Mouse (Mus musculus) liver, adult (tissue): ENCODE results near the gene Fgg.
A peak's percentile ranks its signal among the peaks of the same experiment; 100 is the strongest.

Source experiments
- GATA4 ChIP-seq: IDR thresholded peaks from 2 replicates; pipeline ENCODE4 v1.6.1; 2014; ENCODE audit warnings: mild to moderate bottlenecking, low read length; ENCODE audit not compliant: insufficient replicate concordance

The Fgg gene

GRCm38 (mm10) chr3:83016236-83016635 is 8.7 kb downstream of the Fgg start:
- TF ChIP-seq GATA4 = no peak

DNA sequence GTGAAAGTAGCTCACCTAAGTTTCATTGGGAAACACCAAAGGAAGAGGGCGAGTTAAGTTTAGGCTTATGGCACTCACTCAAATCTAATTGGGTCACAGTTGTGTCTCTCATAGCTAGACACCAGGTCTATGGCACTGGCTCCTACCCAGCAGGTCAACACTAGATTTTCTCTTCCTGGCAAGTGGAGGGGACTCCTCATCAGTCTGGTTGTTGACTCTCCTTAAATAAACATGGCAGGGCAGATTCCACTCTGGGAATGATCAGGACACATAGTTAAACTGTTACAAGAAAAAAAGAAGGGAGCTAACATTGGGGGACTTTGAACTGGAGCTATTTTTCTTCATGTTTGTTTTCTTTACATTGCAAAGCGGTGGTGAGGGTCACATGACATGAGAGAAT is 12.9 kb downstream of the Fgg start:
- peak; percentile 47; the same call in 1 of the 2 replicates for TF ChIP-seq GATA4

DNA sequence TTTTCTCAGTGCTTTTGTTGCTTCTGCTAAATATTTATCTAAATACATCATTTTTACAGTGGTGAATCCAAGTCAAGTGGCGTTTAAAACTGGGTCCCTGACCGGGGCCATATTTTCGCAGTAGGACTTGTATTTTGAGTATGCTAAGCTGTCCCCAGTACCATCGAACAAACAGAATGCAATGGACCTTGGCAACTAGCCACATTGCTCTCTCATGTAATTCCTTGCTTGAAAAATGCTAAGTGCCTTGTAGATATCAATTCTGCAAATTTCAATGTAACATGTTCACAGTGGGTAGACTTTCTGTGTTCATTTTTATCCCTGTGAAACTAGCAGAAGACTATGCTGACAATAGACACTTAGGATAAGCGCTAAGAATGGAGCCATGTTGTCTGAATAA is 13.7 kb downstream of the Fgg start:
- TF ChIP-seq GATA4 = no peak

GRCm38 (mm10) chr3:83025036-83025435 is 17.5 kb downstream of the Fgg start:
- no peak for TF ChIP-seq GATA4

- no peak for TF ChIP-seq GATA4
Measured at GRCm38 (mm10) chr3:83025475-83026301, 18.2 kb downstream of the Fgg start, which contains the start of gene Fga. TSS of gene Fga (plus strand) at chr3:83026076.

DNA sequence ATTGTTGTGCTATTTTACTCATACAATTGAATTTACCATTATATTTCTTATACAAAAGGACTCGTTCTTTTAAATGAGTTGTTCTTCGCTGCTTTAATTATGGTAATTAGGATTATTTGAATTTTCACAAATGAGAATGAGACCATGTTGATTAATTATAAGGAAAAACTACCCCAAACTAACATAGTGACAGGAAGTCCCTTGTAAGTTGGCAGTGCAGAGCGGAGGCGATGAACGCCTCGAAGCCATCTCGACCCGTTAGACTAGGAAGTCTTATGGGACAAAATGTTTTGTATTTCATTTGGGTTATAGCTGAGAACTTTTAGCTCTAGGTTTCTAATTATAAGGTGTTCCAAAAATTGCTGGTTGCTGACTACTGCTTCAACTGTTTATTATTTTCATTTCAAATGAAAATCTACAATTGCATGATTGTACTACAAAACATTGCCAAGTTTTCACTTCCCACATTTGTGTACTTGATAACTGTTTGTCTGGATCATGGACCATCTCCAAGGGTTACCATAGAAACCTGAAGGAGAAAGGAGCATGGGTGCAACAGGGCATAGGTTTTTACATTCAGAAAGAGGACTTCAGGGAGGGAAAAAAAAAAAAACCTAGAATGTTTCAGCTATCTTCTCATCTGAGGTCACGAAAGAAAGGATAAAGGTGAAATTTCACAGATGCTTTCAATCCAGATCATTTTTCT is 20.2 kb downstream of the Fgg start:
- no peak for TF ChIP-seq GATA4

GRCm38 (mm10) chr3:83030331-83030730 is 22.8 kb downstream of the Fgg start:
- no peak for TF ChIP-seq GATA4

GRCm38 (mm10) chr3:83032746-83033308 is 25.3 kb downstream of the Fgg start:
- no peak for TF ChIP-seq GATA4

DNA sequence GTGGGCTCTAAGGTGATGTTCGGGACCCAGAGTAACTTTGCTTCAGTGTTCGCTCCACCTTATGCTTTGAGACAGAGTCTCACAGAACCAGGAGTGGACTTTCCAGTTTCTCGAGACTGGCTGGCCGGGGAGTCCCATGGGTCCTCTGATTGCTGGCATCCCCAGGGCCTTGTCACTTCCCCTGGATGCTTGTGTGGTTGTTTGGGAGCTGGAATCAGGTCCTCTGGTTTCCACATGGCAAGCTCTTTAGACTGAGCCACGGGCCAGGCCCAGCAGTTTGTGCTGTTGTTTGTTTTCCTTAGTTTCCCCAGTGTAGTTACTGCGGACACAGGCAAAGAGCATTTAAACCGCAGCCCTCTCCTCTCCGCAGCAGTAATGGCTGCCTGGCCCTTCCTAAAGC is 26.3 kb downstream of the Fgg start:
- no peak for TF ChIP-seq GATA4

DNA sequence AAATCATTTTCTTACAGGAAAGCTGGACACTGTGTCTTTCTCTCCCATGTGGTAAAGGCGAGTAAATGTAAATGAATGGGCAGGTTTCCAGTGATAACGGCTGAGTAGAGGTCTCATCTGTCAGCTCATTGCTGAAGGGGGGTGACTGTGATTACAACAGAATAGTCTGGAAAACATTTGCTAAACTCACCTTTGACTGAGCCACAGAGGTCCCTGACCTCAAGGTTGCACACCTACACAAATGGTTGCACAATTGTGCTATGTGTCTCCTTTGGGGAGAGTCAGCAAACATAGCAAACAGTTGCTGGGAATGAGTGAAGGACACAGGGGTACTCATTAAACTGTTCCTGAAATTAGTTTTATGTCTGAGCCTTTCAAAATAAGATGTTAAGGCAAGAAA is 31.3 kb downstream of the Fgg start:
- TF ChIP-seq GATA4 = no peak

GRCm38 (mm10) chr3:83039666-83040065 is 32.1 kb downstream of the Fgg start:
- TF ChIP-seq GATA4 = peak; percentile 83; the same call in 1 of the 2 replicates

DNA sequence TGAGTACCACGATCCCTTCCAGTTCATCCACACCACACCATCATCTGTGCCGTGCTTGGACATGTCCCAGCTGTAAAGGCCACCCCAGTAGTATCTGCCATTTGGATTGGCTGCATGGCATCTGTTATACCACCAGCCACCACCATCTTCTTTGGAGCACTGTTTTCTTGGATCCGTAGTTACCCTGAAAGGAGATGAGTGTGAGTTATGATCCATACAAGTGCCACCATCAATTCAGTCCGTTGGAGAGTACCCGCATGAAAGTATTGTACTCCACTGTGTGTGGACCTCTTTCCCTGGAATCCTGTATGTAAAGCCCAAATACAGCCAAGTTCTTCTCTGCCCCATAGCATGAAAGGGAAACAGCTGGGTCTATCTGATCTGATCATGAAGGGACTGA is 34.9 kb downstream of the Fgg start:
- no peak for TF ChIP-seq GATA4

DNA sequence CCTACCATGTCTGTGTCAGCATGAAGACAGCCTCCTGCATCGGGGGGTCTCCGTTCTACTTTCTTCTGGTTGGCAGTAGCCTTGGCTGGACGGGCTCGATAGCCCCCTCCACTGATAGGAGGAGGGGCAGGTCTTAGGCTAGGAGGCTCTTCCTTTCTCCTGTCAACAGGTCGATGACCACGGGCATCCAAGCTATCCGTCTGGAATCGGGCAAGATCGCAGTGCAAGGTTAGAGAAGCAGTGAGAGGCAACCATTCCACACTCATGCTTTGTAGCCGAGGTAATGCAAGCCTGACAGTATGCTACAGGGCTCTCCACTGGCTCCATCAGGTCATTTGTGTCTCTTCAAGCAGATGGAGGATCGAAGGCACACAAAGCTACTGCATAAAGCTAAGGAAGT is 39.1 kb downstream of the Fgg start:
- no peak for TF ChIP-seq GATA4

GRCm38 (mm10) chr3:83049680-83050079 is 42.2 kb downstream of the Fgg start, which contains the start of gene Fgb:
TSS of gene Fgb (minus strand) at chr3:83049863.
- TF ChIP-seq GATA4 = no peak

GRCm38 (mm10) chr3:83050661-83051060 is 43.1 kb downstream of the Fgg start:
- no peak for TF ChIP-seq GATA4

DNA sequence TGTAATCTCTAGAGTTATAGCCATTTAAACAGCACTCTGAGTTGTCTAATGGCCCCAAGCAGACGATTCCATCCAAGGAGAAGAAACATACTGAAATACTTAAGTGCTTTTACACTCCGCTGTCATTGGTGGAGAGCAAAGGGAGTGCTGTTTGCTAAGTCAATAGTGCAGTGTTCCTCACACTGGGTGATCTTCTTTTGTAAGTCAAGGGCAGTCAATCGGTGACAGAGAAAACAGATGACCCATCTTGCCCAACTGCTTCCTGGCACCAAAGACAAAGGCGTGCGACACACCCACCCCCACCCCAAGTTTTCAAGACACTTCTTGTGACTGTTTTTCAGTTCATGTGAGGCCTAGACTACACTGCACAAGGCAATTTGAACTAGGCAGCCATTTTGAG is 44.6 kb downstream of the Fgg start:
- TF ChIP-seq GATA4 = no peak
